Mouse (Mus musculus): ENCODE measurements around the gene Slc44a1.
A peak's percentile ranks its signal among the peaks of the same experiment; 100 is the strongest.

Gene Slc44a1

GRCm38 (mm10) chr4:53537539-53537938 is 97.3 kb downstream of the Slc44a1 start:
- DNase-seq (ENCODE audit: low spot score), result no peak

- DNase-seq (ENCODE audit: low spot score), result no peak
These were observed 98.4 kb downstream of the Slc44a1 start for GRCm38 (mm10) chr4:53538600-53538999.

- no peak for DNase-seq (ENCODE audit: low spot score)
These were observed 99.7 kb downstream of the Slc44a1 start for GRCm38 (mm10) chr4:53539929-53540328.

- no peak for DNase-seq (ENCODE audit: low spot score)
These were observed 103.2 kb downstream of the Slc44a1 start for GRCm38 (mm10) chr4:53543421-53543820.

GRCm38 (mm10) chr4:53544889-53545288 is 104.7 kb downstream of the Slc44a1 start:
- DNase-seq (ENCODE audit: low spot score), result no peak

GRCm38 (mm10) chr4:53547381-53547780 is 107.2 kb downstream of the Slc44a1 start:
- DNase-seq (ENCODE audit: low spot score), result no peak

- DNase-seq (ENCODE audit: low spot score), result no peak
These were observed 109.2 kb downstream of the Slc44a1 start for GRCm38 (mm10) chr4:53549375-53549774.

GRCm38 (mm10) chr4:53564618-53565017 is 124.4 kb downstream of the Slc44a1 start:
- DNase-seq (ENCODE audit: low spot score), result no peak

GRCm38 (mm10) chr4:53567065-53567464 is 126.9 kb downstream of the Slc44a1 start:
- no peak for DNase-seq (ENCODE audit: low spot score)

- DNase-seq (ENCODE audit: low spot score), result no peak
These were observed 135.3 kb downstream of the Slc44a1 start for GRCm38 (mm10) chr4:53575558-53575957.

GRCm38 (mm10) chr4:53587676-53588075 is 147.5 kb downstream of the Slc44a1 start:
- DNase-seq (ENCODE audit: low spot score), result no peak

- no peak for DNase-seq (ENCODE audit: low spot score)
These were observed 148.7 kb downstream of the Slc44a1 start for GRCm38 (mm10) chr4:53588936-53589335.

- no peak for DNase-seq (ENCODE audit: low spot score)
These were observed 149.3 kb downstream of the Slc44a1 start for GRCm38 (mm10) chr4:53589466-53589865.

- no peak for DNase-seq (ENCODE audit: low spot score)
These were observed 149.9 kb downstream of the Slc44a1 start for GRCm38 (mm10) chr4:53590163-53590562.

- no peak for DNase-seq (ENCODE audit: low spot score)
These were observed 150.7 kb downstream of the Slc44a1 start for GRCm38 (mm10) chr4:53590691-53591447.

GRCm38 (mm10) chr4:53591536-53591935 is 151.3 kb downstream of the Slc44a1 start:
- no peak for DNase-seq (ENCODE audit: low spot score)

GRCm38 (mm10) chr4:53591941-53592340 is 151.7 kb downstream of the Slc44a1 start:
- DNase-seq (ENCODE audit: low spot score), result no peak

GRCm38 (mm10) chr4:53592386-53592785 is 152.2 kb downstream of the Slc44a1 start:
- DNase-seq (ENCODE audit: low spot score), result no peak

- peak; percentile 68 for DNase-seq (ENCODE audit: low spot score)
These were observed 154.0 kb downstream of the Slc44a1 start for GRCm38 (mm10) chr4:53594204-53594603.

- no peak for DNase-seq (ENCODE audit: low spot score)
These were observed 155.2 kb downstream of the Slc44a1 start for GRCm38 (mm10) chr4:53595246-53596062.

- DNase-seq (ENCODE audit: low spot score), result no peak
These were observed 156.1 kb downstream of the Slc44a1 start for GRCm38 (mm10) chr4:53596063-53596895.

- no peak for DNase-seq (ENCODE audit: low spot score)
These were observed 160.2 kb downstream of the Slc44a1 start for GRCm38 (mm10) chr4:53600462-53600861.
